Mouse (Mus musculus) small intestine, adult 10 weeks (tissue): ENCODE data around the gene Klhdc3. TPM values are rescaled to one million over a fixed set of nuclear protein-coding genes. Genes with fewer than 3 reads are reported as not detected.

Experiments
- polyA plus RNA-seq: library from polyadenylated mRNA; stranded (reverse); fragments of 350-450 nt; fragmentation: Illumina TruSeq; extraction: RNeasy Lipid Tissue Mini Kit (QIAGEN cat#74804); gene quantifications from one replicate; pipeline ENCODE4 v1.2.3, GENCODE M21; 2014; ENCODE audit warnings: low replicate concordance

Klhdc3 gene
- polyA plus RNA-seq: 4.2 TPM

DNA sequence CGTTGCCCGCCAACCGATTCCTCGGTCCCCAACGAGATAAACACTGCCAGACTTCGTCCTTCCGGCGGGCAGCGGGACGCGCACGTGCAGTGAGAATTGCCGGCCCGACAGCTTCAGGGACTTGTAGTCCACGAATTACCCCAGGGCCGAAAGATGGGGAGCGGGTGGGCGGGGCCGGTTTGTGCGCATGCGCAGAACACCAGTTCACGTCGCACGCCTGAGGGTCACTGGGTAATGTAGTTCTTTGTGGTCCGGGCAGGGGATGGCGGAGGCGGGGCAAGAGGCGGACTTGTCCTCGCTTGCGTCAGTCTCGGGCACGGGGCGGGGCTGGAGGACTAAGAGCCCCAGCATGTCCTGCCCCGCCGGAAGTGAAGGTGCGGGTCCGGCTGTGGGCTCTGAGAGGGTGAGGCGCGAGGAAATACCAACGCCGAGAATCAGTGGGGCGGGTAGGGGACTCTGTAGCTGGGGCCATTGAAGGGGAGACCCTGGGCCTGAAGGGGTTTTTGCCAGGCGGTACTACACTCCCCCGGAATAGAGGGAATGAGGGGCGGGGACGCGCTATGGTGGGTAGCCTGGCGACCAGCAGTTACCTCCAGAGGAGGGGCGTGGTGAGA lies at the start of gene Klhdc3:
Klhdc3 (minus strand) TSS at position 155 of the 614 bp plus-strand sequence.

GRCm38 (mm10) chr17:46728904-46729318 lies 48.2 kb upstream of the Klhdc3 start, which contains the start of gene Gnmt:
Gnmt (minus strand) TSS chr17:46729168.

GRCm38 (mm10) chr17:46710959-46711597 lies 30.4 kb upstream of the Klhdc3 start, which contains the start of gene Pex6:
Pex6 (plus strand) TSS chr17:46711463.

DNA sequence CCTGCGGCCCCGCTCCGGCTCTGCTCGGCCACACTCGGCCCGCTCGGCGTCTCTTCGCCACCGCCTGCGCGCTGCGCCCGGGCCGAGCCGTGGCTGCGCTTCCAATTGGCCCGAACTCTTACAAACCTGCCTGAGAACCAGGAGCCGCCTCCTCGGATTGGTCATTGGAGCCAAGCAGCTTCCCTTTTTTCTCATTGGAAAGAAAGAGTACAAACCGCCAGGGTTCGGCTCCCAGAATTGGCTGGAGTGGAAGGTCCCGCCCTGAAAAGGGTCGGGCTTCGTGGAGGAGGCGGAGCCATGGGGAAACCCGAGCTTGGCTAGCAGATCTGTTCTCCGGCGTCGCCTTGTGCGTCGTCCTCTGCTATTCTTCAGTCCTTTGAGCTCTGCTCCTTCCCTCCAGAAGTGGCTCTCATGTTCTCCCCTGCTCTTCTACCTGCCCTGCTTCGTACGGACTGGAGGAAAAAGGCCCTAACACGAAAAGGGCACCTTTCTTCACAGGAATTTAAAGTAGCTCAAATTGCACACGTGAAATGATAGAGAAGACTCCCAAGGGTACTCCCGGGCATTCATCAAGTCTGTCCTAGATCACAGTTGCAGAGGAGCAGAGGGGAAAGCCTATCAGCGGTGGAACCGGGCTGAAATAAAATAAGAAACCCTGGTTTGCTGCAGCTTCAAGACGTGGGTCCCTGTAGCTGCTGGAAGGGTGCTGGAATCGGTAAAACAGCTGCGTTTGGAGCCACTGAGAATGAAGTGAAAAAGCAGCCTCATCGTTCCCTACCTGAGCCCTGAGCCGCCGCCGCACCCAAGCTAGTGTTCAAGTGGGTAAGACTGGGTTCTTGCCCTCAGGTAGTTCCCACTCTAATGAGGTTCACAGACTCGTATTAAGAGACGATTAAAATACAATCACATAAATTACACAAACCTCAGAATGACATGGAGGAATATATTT lies 24.4 kb upstream of the Klhdc3 start, which contains the start of gene Ppp2r5d:
Ppp2r5d (minus strand) TSS at position 225 of the 949 bp plus-strand sequence.

GRCm38 (mm10) chr17:46678416-46678815 lies 2.3 kb downstream of the Klhdc3 start, which contains the start of gene Mea1:
Mea1 (plus strand) TSS chr17:46678793.

DNA sequence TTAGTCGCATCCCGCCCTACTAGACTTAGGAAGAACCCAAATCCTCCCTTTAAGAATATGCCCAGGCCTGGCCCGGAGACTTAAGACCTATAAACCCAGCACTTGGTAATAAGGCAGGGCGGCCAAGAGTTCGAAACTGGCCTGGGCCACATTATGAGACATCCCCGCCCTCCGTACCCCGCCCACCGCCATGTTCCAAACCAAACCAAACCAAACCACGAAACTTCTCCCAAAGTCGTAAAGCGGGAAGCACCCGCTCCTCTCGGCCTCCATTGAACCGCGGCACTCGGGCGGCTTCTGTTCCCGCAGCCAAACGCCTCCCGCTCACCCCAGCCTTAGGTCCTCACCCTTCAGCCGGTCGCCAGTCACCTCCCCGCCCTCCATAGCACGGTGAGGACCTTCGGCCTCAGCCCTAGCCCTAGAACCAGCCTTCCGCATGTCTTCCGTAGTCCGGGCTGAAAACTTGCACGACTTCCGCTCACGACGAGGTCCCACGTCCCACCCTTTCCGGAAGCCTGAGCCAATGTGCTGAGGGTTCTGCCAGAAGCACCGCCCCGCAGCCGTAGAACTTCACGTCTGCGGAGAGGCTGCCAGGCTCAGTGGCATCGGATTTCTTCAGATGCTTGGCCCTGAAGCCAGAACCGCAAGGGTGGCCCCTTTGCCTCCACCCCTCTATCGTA lies 6.7 kb downstream of the Klhdc3 start, which contains the start of gene Rrp36:
Rrp36 (minus strand) TSS at position 503 of the 680 bp plus-strand sequence.

GRCm38 (mm10) chr17:46650232-46651031 lies 30.3 kb downstream of the Klhdc3 start, which contains the start of gene Cul7:
Cul7 (plus strand) TSS chr17:46650337.

DNA sequence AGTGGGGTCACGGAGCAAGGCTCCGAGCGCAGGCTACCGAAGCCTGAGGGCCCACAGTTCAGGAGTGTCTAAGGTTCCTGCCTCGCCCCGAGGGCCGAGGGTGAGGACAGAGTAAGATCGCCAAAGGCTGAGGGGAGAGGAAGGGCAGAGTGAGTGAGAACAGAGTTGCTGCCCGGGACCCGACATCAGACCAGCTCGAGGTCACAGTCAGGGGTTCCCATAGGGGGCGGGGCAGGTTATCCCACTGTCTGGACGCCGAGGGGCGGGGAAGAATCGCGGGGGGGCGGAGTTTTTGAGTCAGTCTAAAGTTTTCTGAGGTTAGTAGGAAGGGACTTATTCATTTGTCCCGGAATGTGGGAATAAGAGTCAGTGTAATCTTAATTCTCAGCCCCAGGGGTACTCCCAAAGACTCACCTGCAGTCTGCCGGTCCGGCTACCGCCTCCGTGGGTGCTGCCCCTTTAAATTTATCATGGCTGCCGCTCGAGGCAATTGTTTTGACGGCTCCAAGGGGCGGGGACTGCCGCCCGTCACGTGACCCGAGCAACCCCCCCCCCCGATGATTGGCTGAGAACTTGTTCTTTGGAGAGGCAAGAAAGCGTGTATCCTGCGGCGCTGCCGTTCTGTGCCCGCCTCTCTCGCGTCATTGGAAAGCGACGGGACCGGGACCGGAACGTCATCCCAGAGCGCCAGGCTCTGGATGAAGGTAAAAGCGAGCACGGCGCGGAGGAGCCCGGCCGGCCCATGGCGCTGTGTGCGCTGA lies 35.0 kb downstream of the Klhdc3 start, which contains the start of the genes Klc4 and Mrpl2:
Klc4 (minus strand) TSS at position 462 of the 761 bp plus-strand sequence.
Mrpl2 (plus strand) TSS at position 669 of the 761 bp plus-strand sequence.

GRCm38 (mm10) chr17:46628791-46629684 lies 51.7 kb downstream of the Klhdc3 start, which contains the start of gene Ptk7:
Ptk7 (minus strand) TSS chr17:46629504.

Other genes starting within 250 kb of the Klhdc3 start
- gene Slc22a7, start 242.5 kb downstream of the Klhdc3 start, polyA plus RNA-seq: not detected
- gene Ttbk1, start 193.2 kb downstream of the Klhdc3 start, polyA plus RNA-seq: not detected
- gene Dnph1, start 184.2 kb downstream of the Klhdc3 start, polyA plus RNA-seq: 2.1 TPM
- gene Cul9, start 134.5 kb downstream of the Klhdc3 start, polyA plus RNA-seq: not detected
- gene Srf, start 124.7 kb downstream of the Klhdc3 start, polyA plus RNA-seq: 0.15 TPM
- not detected for gene Ptk7, start 51.4 kb downstream of the Klhdc3 start, polyA plus RNA-seq
- 0.33 TPM for gene Klc4, start 34.9 kb downstream of the Klhdc3 start, polyA plus RNA-seq
- not detected for gene Mrpl2, start 34.7 kb downstream of the Klhdc3 start, polyA plus RNA-seq
- gene Cul7, start 30.6 kb downstream of the Klhdc3 start, polyA plus RNA-seq: not detected
- gene Rrp36, start 6.6 kb downstream of the Klhdc3 start, polyA plus RNA-seq: 2.2 TPM
- gene Mea1, start 2.1 kb downstream of the Klhdc3 start, polyA plus RNA-seq: 1.9 TPM
- 9.8 TPM for gene Ppp2r5d, start 24.2 kb upstream of the Klhdc3 start, polyA plus RNA-seq
- gene Pex6, start 30.5 kb upstream of the Klhdc3 start, polyA plus RNA-seq: not detected
- not detected for gene Gnmt, start 48.3 kb upstream of the Klhdc3 start, polyA plus RNA-seq
- 1.9 TPM for gene Cnpy3, start 71.3 kb upstream of the Klhdc3 start, polyA plus RNA-seq
- not detected for gene Ptcra, start 82.8 kb upstream of the Klhdc3 start, polyA plus RNA-seq
- gene 2310039H08Rik, start 91.7 kb upstream of the Klhdc3 start, polyA plus RNA-seq: 11.9 TPM
- gene Rpl7l1, start 101.8 kb upstream of the Klhdc3 start, polyA plus RNA-seq: 16.6 TPM
- gene Bicral, start 177.6 kb upstream of the Klhdc3 start, polyA plus RNA-seq: 5.5 TPM
- gene Tbcc, start 209.8 kb upstream of the Klhdc3 start, polyA plus RNA-seq: 0.52 TPM
- not detected for gene Prph2, start 229.5 kb upstream of the Klhdc3 start, polyA plus RNA-seq